Mouse (Mus musculus) adrenal gland, adult 8-10 months (tissue): ENCODE data around the gene AC124108.1. TPM values are rescaled to one million over a fixed set of nuclear protein-coding genes. Genes with fewer than 3 reads are reported as not detected.

Source experiments
- DNase-seq: peaks from one replicate; pipeline ENCODE4 v3.0.0; 2022
- microRNA-seq, 2 experiments: library from miRNA; unstranded; fragments of <30 nt; microRNA quantifications; one replicate each; pipeline ENCODE4 v1.2.0; 2022
- total RNA-seq, 4 experiments: library from RNA; stranded (reverse); gene quantifications; 2 replicates each; pipeline ENCODE4 v1.2.4; 2022

Gene AC124108.1
- total RNA-seq, 4 experiments from 2014 or later, result 0.10 to 0.17 (median 0.14) TPM

DNA sequence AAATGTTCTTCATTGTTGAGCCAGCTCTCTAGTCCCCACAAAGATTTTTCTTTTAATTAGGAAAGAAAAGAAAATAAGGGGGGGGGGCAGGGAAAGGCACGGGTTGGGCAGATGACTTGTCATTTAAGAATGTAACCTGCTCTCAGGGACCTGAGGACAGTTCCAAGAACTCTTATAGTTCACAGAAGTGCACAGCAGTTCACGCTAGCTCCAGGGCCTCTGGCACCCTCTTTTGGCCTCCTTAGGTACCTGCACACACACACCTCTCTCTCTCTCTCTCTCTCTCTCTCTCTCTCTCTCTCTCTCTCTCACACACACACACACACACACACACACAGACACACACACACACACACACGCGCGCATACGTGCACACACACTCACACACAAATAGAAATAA, 63.2 kb downstream of the AC124108.1 start:
- DNase-seq, result no peak

Small RNA genes within 50 kb of the gene (microRNA-seq; reads per million reads assigned to microRNA genes)
- gene Mir135b, result 3.9 to 8.6 reads per million in 2 experiments

Other genes starting within 250 kb of the AC124108.1 start
- gene Slc45a3, start 228.5 kb upstream of the AC124108.1 start, total RNA-seq, result 10 to 100 TPM; 18.4 to 53.4 (median 36.3) TPM
- 100 to 1,000 TPM in 3 of 4 experiments, 10 to 100 TPM in 1; 91.7 to 118 (median 106) TPM for gene Elk4, start 183.8 kb upstream of the AC124108.1 start, total RNA-seq
- 10 to 100 TPM; 29.5 to 40.9 (median 32.2) TPM for gene Mfsd4a, start 123.4 kb upstream of the AC124108.1 start, total RNA-seq
- 10 to 100 TPM; 18.0 to 43.3 (median 25.4) TPM for gene Cdk18, start 51.8 kb upstream of the AC124108.1 start, total RNA-seq
- gene Lemd1, start within 50 bp of the AC124108.1 start, total RNA-seq, result under 1 TPM in 3 of 4 experiments, not detected in 1; 0.31 to 0.46 (median 0.46) TPM
- not detected for gene Gm10188, start 38.3 kb downstream of the AC124108.1 start, total RNA-seq
- gene Klhdc8a, start 107.2 kb downstream of the AC124108.1 start, total RNA-seq, result 100 to 1,000 TPM; 161 to 353 (median 258) TPM
- gene Nuak2, start 124.7 kb downstream of the AC124108.1 start, total RNA-seq, result 10 to 100 TPM in 1 of 4 experiments, 1 to 10 TPM in 3; 3.8 to 11.9 (median 5.2) TPM
- 10 to 100 TPM; 10.3 to 13.9 (median 12.1) TPM for gene Tmcc2, start 199.8 kb downstream of the AC124108.1 start, total RNA-seq
- gene Dstyk, start 226.1 kb downstream of the AC124108.1 start, total RNA-seq, result 10 to 100 TPM; 24.4 to 39.9 (median 31.1) TPM